Mouse (Mus musculus): Measurements from ENCODE around the gene Cplx3.

- no peak for TF ChIP-seq POLR2AphosphoS2 (IDR thresholded peaks at IDR 0.05; ENCODE audit: low read depth, low read length)
- no peak for TF ChIP-seq CTCF (conservative IDR thresholded peaks at IDR 0.05 in 1 of 2, IDR thresholded peaks at IDR 0.05 in 1 of 2; ENCODE audit: low read depth in 2 of 2, low read length in 2 of 2)
Measured at GRCm38 (mm10) chr9:57627892-57628291, 21.8 kb upstream of the Cplx3 start.
